Mouse (Mus musculus): Measurements from ENCODE around the gene Kctd5.

DNA sequence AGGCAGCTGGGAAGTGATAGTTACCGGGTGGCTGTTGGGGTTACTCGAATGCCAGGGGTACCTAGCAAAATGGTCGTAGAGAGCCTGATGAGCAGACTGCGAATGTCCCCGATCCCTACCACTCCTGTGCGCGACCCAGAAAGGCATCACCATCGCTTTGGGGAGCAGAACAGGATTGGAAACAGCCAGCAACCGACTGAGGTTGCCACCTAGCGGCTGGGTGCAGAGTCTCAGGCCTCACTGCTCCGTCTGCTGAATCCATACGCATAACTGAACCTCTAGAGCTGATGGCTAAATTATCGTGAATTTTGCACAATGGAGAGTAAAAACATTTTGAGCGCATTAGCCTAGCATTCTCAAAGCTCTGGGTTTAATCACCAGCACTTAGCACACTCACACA is 57.6 kb downstream of the Kctd5 start:
- TF ChIP-seq CTCF (IDR thresholded peaks at IDR 0.05; ENCODE audit: low read depth) (peak; percentile 28; the same call in 1 of the 2 replicates), EP300 (IDR thresholded peaks at IDR 0.05; ENCODE audit: low read depth) (no peak)

All from heart, postnatal 0 days (tissue).